Comparison of ENCODE assay signal across 1 mouse cellular context in genomic region chr10:78412319-78413151, GRCm38 (mm10).
TF ChIP-seq lines count a peak whose summit lies in the region.

Gene Rrp1 (minus strand): TSS chr10:78413043.

TF ChIP-seq in MEL, 35 proteins besides CTCF, POLR2A, EP300 and RAD21 (continued from another document):
- TF ChIP-seq TCF12 (IDR thresholded peaks at IDR 0.05; ENCODE audit: low read depth, low read length) (0 out of 2 replicates have a peak, but pooled peaks have one; percentile 60), MAFK (IDR thresholded peaks at IDR 0.05; ENCODE audit: borderline replicate concordance, low read depth, low read length) (no peak), MAX (IDR thresholded peaks at IDR 0.05; ENCODE audit: low read length) (peak; percentile 87), ZNF384 (IDR thresholded peaks at IDR 0.05; ENCODE audit: low read depth, low read length) (peak; percentile 53; the same call in 1 of the 2 replicates), MYB (IDR thresholded peaks at IDR 0.05; ENCODE audit: low read depth, low read length) (no peak)
